Mouse (Mus musculus): ENCODE measurements around the gene Iqsec3.

GRCm38 (mm10) chr6:121357232-121357631 is 116.2 kb downstream of the Iqsec3 start:
- TF ChIP-seq CTCF (IDR thresholded peaks at IDR 0.05; ENCODE audit: extremely low read depth, insufficient read depth, low read length) (no peak), POLR2A (IDR thresholded peaks at IDR 0.05; ENCODE audit: extremely low read depth, insufficient read depth, low read length) (no peak)

Measured in cortical plate, adult 2 months (tissue).